Mouse (Mus musculus): ENCODE results near the gene 4930503B20Rik.

GRCm38 (mm10) chr3:146658061-146658639 is 7.0 kb upstream of the 4930503B20Rik start:
- TF ChIP-seq POLR2A (IDR thresholded peaks at IDR 0.05; ENCODE audit: extremely low read depth, insufficient read depth, low read length) (no peak), CTCF (IDR thresholded peaks at IDR 0.05; ENCODE audit: extremely low read depth, insufficient read depth, low read length) (no peak)
